Mouse (Mus musculus) mesoderm, embryonic 11.5 days (tissue): ENCODE measurements around the gene Zfp512b.

ENCODE experiments used
- DNase-seq: peaks from one replicate; pipeline ENCODE4 v3.0.0-alpha.2; 2012; ENCODE audit warnings: low read depth, low spot score

Gene Zfp512b

DNA sequence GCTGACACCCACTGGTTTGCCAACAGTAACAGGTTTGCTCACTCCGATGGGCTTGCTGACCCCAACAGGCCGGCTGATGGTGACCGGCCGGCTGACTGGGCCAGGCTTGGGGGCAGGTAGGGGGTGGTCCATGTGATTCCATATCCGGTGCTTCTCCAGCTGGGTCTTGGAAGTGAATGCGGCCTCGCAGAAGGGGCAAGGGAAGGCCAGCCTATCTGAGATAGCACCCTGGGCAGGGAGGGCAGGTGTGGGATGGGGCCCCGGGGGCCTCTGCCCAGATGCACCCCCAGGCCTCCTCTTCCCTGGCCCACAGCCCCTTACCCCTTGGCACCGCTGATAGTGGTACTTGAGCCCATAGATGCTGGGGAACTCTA lies 2.9 kb downstream of the Zfp512b start:
- DNase-seq = no peak

DNA sequence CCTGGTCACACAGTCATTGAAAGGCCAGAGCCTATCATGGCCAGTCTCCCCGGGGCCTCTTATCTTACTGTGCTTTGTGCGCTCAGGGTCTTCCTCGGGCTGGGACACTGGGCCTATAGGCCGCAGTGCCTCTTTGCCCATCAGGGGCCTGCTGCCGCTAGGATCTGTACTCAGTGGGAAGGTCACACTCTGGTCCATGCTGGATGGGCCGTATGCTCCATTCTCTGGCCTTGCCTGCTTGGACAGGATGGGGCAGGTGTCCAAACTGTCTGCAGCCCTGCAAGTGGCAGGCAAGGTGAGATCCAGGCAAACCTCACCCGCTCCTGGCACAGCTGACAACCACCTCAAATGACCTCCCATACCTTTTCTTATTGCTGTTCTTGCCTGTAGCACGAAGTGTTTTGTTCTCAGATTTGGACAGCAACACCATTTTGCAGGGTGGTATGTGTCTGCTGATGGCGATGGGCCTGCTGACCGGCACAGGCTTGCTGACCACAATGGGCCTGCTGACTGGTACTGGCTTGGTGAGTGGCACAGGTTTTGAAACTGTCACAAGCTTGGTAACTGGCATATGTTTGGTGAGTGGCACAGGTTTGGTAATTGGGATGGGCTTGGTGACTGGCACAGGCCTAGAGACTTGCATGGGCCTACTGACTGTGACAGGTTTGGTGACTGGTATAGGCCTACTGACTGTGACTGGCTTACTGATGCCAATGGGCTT lies 3.4 kb downstream of the Zfp512b start:
- DNase-seq = no peak

DNA sequence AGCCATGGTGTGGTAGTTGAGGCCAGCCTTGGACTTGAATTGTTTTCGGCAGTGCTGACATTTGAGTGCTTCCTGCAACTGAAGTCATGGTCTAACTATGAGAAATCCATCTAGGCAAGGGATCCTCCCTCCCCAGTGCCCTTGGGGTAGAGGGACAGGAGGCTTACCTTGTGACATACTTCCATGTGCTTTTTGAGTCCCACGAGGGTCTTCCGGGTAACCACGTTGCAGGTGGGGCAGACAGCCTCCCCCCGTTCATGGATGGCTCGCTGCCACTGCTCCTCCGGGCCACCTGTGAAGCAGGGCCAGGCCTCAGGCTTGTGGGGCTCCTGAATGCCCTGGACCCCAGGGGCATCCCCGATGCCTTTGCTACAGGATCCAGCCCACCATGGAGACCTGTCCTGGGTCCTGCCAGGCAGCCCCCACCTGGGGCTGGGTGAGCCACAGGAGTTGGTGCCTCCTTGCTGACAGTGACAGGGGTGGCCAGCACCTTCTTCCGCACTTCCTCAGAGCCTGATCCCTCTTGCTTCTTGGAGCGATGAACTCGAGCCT lies 4.3 kb downstream of the Zfp512b start:
- no peak for DNase-seq

DNA sequence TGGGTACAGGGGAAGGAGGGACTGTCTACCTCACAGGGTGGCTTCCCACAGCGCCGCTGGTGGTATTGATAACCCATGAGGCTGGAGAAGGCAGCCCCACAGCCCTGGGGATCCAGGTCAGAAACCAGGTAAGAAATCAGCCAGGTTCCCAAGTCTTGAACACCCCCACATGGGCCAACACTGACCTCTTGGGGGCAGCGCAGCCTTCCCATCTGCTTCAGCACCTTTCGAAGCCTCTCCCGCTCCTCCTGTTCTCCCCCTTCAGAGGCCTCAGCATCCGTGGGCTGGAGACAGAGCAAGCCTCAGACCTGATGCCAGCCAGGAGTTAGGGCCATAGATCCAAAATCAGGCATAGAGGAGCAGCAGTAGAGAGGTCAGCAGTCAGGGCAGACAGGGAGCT lies 4.8 kb downstream of the Zfp512b start:
- no peak for DNase-seq

DNA sequence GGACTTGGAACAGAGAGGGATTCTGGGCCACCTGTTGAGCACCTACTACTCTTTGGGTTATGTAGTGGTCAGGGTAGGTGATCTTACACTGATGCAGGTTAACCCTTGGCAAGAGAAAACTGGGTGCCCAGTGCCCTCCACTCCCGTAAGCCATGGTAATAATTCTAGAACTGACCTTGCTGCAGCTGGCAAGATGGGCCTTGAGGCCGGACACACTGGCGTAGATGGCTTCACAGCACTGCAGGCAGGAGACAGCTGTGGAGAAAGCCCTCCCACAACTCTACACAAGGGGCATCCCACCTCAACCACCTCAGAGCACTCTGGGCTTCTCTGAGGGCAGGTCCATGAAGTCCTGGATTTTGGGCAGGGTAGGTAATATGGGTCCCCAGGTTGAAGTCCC lies 6.5 kb downstream of the Zfp512b start:
- no peak for DNase-seq

DNA sequence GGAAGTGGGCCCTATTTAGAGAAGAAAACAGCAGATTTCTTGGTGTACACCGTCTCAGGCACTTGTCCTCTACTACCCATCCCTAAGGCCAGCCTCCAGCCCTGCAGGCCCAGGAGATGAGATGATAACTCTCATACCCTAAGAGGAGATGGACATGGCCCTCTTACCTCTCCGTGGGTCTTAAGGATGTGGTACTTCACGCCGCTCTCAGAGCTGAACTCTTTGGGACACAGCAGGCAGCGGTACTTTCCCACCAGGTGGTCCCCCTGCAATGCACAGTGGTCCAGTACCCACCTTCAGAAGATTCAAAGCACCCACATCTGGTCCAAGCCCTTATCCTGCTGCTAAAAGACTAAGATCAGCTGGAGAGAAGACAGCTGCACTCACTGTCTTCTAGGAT lies 7.1 kb downstream of the Zfp512b start:
- no peak for DNase-seq

DNA sequence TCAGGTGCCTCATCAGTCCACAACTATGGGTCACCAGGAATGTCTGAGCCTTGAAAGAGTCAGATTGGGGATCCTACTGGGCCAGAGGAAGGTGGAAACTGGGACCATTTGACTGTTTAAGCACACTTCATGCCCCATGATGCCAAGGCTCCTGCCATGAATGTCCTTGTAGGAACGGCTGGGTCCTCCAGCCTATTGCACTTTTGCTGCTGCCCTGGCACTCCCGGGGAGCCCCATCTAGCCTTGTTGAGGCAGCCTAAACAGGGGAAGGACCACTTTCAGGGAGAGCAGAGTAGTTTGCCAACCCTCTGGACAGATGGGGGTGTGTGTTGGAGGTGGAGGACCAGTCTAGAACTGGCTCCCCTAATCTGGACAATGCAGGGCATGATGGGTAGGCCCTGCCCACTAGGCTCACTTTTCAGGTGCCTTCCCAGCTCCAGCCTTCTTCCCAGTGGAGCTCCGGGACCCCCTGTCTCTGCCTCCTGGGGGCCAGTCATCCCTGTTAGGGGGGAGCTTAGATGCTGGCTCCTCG lies 8.1 kb downstream of the Zfp512b start, which contains the start of gene Uckl1:
Gene Uckl1, minus strand, starts transcription at position 482 of the 532 bp plus-strand sequence.
- DNase-seq = no peak

DNA sequence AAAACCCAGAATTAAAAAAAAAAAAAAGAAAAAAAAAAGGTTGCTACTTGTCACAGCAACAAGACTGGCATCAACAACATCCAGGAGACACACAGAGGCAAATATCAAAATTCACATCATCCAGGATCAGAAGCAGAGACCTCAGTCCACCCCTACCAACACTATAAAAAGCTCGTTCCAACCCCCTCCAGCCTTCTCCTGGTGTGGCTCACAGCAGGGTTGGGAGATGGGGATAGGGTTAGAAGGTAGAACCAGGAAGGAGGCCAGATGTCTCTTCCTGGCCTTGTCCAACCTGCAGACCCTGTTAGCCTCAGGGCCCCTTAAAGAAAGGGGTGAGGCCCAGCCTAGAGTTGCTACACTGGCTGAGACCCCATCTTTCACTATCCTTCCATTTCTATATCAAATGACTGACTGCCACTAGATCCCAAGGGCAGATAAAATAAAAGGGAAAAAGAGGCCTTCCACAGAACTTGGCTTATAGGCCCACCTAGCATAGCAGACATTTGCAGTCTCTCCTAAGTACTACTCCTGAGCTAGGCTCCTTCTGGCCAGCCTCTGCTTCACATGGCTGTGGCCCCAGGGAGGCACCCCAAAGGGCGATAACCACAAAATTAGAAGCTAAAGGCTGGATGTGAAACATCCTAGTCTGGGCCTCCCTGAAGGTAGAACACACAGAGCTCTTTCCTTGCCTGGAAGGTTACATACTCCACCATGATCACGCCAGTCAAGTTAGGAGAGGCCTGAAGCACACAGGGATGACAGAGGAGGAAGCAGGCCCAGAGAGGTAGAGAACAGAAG lies 8.9 kb downstream of the Zfp512b start:
- DNase-seq = no peak

DNA sequence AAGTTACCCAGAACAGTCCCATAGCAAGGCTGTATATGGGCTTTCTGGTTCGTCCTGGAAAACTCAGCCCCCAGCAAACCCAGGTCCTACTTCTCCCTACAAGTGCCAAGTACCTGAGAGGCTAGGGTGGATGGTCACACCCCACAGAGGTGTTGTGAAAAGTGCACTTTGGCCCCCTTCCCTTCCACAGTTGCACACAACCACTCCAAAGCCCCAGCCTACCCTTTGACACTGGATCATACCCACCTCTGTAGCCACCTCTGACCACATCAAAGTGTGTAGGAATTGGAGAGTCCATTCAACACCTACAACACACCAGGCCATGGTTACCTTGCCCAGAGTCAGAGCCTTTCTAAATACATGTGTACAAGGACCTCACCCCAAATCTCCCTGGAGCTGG lies 9.7 kb downstream of the Zfp512b start:
- DNase-seq = no peak

DNA sequence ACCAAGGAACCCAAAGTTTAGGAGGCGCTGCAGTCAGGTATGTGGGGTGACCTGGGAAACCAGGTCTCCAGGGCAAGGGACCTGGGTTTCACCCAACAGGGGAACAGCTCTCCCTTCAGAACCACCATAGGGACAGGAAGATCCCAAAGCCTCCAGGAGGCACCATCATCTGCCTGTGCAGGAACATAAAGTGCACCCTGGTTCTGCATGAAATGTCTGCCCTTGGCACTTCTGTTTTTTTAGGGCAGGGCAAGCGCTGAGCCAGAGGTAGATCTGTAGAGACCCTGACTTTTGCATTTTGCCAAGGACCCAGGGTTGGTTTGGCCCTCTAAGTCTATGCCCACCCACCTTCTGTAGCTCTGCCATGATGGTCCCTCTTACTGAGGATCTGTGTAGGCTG lies 10.2 kb downstream of the Zfp512b start:
- DNase-seq = no peak

DNA sequence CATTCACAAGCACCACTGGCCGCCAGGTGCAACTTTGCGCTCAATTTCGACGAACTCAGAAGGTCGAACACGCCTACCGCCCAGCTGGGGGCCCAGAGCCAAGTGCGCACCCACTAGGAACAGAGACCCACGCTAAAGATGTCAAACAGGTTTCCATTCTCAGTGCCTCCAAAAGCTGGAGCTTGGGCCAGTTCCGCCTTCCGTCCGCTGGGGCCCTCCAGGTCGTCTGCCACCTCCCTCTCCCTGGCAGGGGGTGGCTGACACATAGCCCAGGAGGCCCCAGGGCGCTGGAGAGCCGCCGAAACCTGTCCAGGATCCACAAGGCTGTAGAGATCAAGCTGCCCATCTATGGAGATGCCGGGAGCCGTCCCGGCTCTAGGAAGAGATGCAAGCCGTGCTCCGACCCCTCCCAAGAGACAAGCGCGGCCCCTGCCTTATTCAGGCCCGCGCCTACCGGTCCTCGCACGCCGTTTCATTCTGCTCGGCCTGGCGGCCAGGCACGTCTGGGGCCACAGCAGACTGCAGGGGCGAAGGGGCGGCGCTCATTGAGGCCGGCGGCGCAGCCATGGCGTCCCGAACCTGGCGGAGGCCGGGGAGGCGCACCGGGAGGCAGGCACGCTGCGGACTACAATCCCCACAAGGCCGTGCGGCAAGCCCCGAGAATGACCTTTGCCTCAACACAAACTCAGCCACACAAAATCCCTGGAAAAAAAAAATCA lies 11.0 kb downstream of the Zfp512b start:
- DNase-seq = peak; percentile 77

DNA sequence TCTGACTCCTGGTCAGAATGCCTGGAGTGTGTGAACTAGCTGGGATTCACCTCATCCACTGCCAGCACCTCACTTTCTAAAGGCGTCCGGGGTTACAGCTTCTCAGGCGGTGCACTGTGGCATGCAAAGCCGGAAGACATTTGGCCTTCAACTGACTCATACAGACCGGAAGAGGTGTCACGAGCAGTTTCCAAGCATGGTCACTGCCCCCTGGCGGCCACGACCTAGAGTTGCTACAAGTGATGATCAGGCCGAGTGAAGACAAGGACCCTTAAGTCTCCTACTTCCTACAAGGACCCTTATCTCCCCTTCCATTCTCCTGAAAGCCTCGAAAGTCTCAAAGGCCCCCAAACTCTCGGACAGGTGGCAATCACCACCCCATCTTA lies 11.6 kb downstream of the Zfp512b start:
- DNase-seq = peak; percentile 95

DNA sequence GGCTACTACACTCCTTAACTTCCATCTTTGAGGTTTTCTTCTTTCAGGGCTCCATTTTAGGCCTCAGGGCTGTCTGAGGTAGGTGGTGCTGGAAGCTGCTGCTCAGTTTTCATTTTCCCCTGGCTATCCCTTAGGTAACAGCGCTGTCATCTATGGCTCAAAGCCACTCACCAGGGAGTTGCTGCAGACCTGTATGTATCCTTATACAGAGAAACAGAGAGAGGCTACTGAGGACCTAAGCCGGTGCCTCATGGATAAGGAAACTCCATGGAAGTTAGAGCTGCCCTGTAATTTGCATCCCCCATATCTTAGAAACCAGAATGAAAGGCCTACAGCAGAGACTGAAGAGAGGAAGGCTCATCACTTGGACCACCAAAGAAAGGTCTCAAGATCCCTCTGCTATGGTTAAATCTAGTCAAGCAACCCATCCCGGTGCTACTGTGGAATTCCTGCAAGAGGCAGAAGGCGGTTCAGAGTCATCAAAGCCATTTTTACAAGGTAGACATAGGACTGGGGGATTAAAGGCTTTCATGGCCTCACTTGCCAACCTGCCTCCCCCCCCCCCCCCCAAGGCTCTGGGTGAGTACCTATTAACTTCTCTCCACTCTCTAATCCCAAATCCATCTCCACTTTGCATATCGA lies 12.4 kb downstream of the Zfp512b start:
- DNase-seq = no peak

DNA sequence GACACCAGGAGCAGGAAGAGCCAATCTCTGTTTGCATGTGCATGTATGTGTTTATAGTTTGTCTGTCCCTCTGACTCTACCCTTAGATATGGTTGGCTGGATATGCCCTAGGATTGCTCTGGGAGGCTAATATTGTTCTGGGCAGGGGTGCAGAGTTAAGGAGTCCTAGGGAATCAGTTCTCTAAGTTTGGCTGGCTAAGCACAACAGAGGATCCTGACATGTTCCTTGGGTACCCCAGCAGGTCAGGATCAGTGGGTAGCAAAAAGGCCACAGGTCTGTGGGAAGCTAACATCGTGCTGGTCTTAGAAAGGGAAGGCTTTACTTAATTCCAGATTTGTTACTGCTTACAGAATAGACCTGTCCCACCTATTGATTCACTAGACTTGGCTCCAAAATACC lies 12.9 kb downstream of the Zfp512b start:
- no peak for DNase-seq

DNA sequence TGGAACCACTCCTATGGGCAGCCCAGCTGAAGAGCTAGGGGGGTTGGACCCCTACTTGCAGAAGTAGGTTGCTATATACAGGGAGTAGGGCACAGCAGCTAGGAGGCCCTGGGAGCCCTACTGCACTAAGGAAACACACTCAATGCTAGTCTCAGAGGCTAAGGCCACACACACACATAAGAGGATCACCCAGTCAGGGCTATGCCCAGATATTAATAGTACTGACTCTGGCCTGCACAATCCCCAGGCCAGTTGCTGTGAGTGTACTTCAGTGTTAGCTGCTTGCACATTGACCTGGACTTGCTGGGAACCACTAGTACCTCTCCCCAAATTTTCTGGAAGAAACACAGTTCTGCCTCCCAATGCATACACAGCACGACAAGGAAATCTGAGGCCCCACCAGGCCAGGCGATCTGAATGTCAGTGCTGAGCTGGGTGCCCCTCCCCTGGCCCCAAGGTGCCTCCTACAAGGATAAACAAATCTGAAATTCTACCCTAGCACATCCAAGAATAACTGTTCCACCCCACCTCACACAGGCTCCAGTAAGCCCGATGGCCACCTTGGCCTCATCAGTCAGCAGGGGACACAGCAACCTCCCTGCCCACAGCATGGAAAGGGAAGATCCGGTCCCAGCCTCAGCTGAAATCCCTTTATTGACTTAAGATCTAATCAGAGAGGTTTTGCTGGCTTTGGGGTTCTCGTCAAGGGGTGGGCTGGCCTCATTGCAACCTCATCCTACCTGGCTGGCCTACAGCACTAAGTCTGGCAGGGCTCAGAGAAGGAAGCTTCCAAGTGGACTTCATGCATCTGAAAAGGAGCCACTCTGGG lies 13.6 kb downstream of the Zfp512b start:
- DNase-seq = no peak

DNA sequence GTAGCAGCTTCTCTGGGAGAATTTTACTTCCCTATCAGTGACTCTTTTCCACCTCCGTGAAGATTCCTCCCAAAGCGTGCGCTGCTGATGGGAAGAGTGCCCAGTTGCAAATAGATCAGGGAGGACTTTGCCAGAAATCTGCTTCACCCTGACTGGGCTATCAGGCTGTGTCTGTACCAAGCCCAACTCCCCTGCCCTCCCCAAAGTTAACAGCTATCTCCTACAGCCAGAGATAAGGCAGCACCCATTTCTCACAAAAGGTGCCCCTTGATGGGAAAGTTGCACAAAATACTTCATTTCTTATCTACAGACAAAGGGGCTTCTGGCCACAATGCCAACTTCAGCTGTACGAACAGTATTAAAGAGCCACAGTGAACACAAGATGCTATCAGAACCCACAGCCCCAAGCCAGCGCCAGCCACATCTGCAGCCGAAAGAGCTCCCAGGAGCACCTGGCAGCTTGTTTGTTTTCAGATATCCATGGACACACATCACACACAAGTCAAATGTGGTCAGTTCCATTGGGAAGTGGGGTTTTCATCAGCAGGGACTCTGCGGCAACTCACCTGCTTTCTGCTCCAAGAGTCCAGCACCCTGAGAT lies 14.5 kb downstream of the Zfp512b start:
- DNase-seq = no peak

DNA sequence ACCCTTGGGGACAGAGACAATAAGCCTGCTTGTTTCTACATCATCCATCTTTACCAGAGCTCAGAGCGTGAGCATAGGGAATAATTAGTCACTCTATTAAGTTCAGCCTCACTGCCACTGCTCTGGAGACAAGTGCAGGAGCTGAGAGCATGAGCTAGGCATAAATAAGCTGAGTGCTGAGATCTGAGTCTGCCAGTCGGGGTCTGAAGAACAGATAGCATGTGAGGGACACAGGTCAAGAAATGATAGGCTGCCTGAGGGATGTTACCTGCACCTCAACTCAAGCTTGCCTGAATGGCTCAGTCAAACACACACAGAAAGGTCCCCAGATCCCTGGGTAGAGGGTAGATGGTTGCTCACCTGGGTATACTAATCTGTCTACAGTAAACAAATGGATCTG lies 15.5 kb downstream of the Zfp512b start:
- no peak for DNase-seq

DNA sequence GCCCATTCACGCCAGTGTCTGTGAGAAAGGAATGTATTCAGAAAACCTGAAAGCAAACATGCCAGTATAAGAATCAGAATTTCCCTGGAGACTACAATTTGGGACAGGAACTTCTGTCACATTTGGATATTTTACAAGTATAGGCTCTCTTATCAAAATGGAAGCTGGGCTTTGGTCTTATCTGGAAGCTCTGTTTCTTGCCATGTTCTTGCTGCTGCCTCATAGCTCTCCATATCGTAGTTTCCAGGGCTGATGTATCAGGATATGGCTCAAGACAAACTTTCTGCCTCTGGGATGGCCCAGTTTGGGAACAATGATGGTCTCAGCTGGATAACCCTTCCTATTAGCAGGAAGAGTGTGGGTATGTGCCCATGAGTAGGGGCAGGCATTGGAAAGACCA lies 16.0 kb downstream of the Zfp512b start:
- no peak for DNase-seq

DNA sequence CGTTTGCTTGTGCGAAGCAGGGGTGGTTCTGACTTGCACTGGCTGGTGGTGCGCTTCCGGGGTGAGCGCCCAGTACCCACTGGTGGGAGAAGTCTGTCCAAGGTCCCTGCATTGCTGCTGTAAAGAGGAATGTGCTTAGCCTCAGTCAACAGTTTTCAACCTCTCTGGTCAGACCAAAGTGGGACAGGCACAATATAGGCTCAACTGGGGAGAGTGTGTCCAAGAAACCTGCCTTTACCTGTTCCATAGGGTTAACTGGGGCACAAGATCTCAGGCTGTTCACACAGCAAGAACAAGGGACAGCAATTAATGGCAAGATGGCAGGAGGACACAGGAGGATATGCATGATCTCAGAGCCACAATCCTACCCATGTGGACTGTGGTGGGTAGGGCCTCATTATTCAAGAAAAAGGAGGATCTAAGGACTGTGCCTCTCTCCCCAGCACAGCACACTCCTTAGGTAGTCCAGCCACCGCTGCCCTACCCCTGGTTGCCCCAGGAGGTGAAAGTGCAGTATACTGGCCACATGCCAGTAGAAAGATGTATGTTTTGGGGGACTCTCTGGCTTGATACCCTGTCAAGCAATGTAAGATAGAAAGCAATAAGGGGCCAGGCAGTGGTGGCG lies 17.6 kb downstream of the Zfp512b start:
- no peak for DNase-seq

DNA sequence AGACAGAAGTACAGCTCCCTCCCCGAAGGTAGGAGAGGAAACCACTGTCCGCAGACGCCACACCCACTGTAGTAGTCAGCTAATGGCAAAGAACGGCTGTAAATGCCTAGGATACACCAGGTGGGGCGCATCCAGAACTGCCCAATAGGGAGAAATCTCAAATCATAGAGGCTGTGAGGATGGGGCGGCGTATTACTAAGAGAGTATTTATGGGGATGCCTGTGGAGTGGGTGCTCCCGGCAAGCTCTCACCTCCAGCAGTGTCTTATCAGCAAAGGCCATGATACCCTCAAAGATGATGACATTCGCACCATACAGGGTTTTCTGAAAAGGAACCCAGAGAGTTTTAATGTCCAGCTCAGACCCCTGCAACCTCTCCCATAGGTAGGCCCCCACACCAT lies 18.6 kb downstream of the Zfp512b start:
- DNase-seq = no peak
